Mouse (Mus musculus) limb, embryonic 14.5 days (tissue): ENCODE results near the gene Gfer. TPM values are rescaled to one million over a fixed set of nuclear protein-coding genes. Genes with fewer than 3 reads are reported as not detected.
"Not testable (repeated sequence)": the region's sequence is repeated elsewhere in the genome, so short reads cannot be mapped to it uniquely, and the experiment has no call there.

Experiments used
- ATAC-seq: fragments of 200-750 bp; cut with Nextera tagmentation; 2 replicates; pipeline ENCODE4 v1.8.0; 2017; ENCODE audit warnings: low read depth, moderate number of reproducible peaks, moderate TSS enrichment; ENCODE audit not compliant: low FRiP score
- DNase-seq: peaks from one replicate; pipeline ENCODE4 v3.0.0-alpha.2; 2015; ENCODE audit warnings: low spot score
- H3K27ac ChIP-seq: fragments of 300-500 bp; sonication (generic); replicated peaks from 2 replicates; pipeline ENCODE4 v1.5.1; 2014; ENCODE audit warnings: low read depth, mild to moderate bottlenecking, low read length, moderate library complexity, mixed read lengths
- H3K27me3 ChIP-seq: fragments of 300-500 bp; sonication (generic); 2 replicates; pipeline ENCODE4 v1.6.1; 2014; ENCODE audit warnings: low read length, mixed read lengths; ENCODE audit not compliant: control insufficient read depth, insufficient read depth
- H3K36me3 ChIP-seq: fragments of 300-500 bp; sonication (generic); 2 replicates; pipeline ENCODE4 v1.6.1; 2014; ENCODE audit warnings: mild to moderate bottlenecking, low read length, moderate library complexity, mixed read lengths; ENCODE audit not compliant: control insufficient read depth, insufficient read depth
- H3K4me1 ChIP-seq: fragments of 300-500 bp; sonication (generic); 2 replicates; pipeline ENCODE4 v1.6.1; 2014; ENCODE audit warnings: antibody characterized with exemption, low read length, mixed read lengths; ENCODE audit not compliant: control insufficient read depth, insufficient read depth
- H3K4me2 ChIP-seq: fragments of 300-500 bp; sonication (generic); replicated peaks from 2 replicates; pipeline ENCODE4 v1.6.1; 2014; ENCODE audit warnings: low read depth, mild to moderate bottlenecking, low read length, moderate library complexity; ENCODE audit not compliant: severe bottlenecking
- H3K4me3 ChIP-seq: fragments of 300-500 bp; sonication (generic); replicated peaks from 2 replicates; pipeline ENCODE4 v1.5.1; 2014; ENCODE audit warnings: low read length
- H3K9ac ChIP-seq: fragments of 300-500 bp; sonication (generic); 2 replicates; pipeline ENCODE4 v1.6.1; 2014; ENCODE audit warnings: mild to moderate bottlenecking, low read depth, low read length, moderate library complexity; ENCODE audit not compliant: severe bottlenecking
- H3K9me3 ChIP-seq: fragments of 300-500 bp; sonication (generic); 2 replicates; pipeline ENCODE4 v1.6.1; 2016; ENCODE audit warnings: low read length; ENCODE audit not compliant: control insufficient read depth
- POLR2A ChIP-seq: fragments of 200-500 bp; IDR thresholded peaks from 2 replicates; pipeline ENCODE4 v1.8.0; 2012; ENCODE audit warnings: inconsistent platforms, mild to moderate bottlenecking, moderate library complexity, borderline replicate concordance; ENCODE audit not compliant: insufficient read depth, insufficient read length; ENCODE audit errors: extremely low read depth
- WGBS: fragments of 180-500 bp; shearing (Covaris S2); extraction: QIAGEN DNeasy Blood & Tissue Kit; methylation state at CpG from one replicate; pipeline ENCODE4 v1.1.7; 2014; 5-methylcytosine and 5-hydroxymethylcytosine counted together
- polyA plus RNA-seq, 2 experiments: library from polyadenylated mRNA; depleted of rRNA in 1 of 2; stranded (reverse) in 1 of 2; unstranded in 1 of 2; fragments of >200 nt; fragmentation: Nextera tagmentation in 1 of 2; extraction: Ambion mirVana in 1 of 2; gene quantifications; 2 replicates each; pipeline versions ENCODE4 v1.2.1 to v1.2.3; 2012 to 2014

Gene Gfer
- polyA plus RNA-seq, 2 experiments, result 34.2 to 38.6 TPM

DNA sequence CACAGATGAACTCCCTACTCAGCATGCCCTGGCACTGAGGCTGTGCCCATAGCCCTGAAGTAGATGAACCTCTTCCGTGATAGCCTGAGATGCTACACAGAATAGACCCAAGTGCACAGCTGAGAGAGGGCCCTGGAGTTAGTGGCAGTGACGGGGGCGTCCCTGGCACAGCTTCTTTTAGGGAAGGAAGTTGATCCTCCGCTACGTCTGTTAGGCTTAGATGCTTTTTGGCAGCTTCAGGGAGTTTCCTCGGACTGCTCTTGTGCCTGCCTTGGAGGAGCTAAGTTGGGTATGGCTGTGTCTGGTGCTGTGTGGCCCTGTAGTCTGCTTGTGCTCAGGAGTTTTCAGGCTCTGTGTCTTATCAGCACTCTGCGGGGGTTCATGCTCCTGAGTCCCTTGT is 21.7 kb downstream of the Gfer start:
- Histone ChIP-seq H3K4me3 (no peak overlapping the region), H3K9ac (no peak overlapping the region), H3K4me2 (no peak overlapping the region), H3K27ac (no peak overlapping the region), H3K36me3 (peaks cover 28% of the 10 kb centered on the region), H3K9me3 (no peaks in the 10 kb centered on the region), H3K4me1 (peaks cover 21% of the 10 kb centered on the region), H3K27me3 (no peaks in the 10 kb centered on the region)
- 85% methylated on average over 7 of the region's 7 CpGs for WGBS
- ATAC-seq (no peak), DNase-seq (no peak)
- no peak for TF ChIP-seq POLR2A

DNA sequence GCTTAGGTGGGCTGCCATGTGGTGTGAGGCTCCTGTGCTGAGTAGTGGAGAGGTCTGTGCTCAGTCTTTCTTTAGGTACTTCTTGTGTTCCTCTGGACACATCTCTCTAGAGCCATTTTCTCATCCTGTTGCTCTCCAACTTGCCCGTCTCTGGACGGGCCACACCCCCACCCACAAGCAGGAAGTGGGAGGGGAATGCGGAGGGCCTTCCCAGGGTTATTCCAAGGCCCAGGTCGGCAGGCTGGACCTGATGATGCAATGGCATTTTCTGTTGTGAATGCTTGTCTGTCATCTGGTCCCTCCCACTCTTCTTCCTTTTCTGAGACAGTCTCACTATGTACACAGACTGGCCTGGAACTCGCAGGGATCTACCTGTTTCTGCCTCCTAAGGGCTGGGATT is 23.8 kb downstream of the Gfer start:
- peak overlapping the region; percentile 28; the same call in 1 of the 2 replicates for H3K9ac ChIP-seq
- no peaks in the 10 kb centered on the region for H3K9me3 ChIP-seq
- no peak for TF ChIP-seq POLR2A
- WGBS, result 23% methylated on average over 5 of the region's 5 CpGs
- DNase-seq, result no peak
- H3K4me3 ChIP-seq, result no peak overlapping the region
- peak overlapping the region; percentile 16 for H3K4me2 ChIP-seq
- no peak for ATAC-seq
- no peak overlapping the region for H3K27ac ChIP-seq
- H3K27me3 ChIP-seq, result no peaks in the 10 kb centered on the region
- peaks cover 26% of the 10 kb centered on the region for H3K4me1 ChIP-seq
- peaks cover 7% of the 10 kb centered on the region for H3K36me3 ChIP-seq

DNA sequence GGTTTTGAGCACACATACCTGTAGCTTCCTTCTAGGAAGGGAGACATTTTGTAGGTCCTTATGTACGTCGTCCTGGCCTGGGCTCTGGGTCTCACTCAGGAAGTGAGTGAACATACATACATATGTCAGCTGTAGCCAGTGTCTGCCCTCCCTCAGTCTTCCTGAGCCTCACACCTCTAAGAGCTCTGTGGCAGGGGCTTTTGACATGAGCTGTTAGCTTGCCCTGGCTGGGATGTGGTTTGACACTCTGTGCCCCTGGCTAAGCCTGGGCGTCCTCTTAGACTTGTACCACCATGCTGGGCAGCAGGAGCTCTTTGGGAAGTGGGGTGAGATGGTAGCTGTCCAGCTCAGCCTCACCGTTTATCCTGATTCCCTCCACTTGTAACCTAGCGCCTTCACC is 24.6 kb downstream of the Gfer start:
- H3K9ac ChIP-seq, result peak overlapping the region; percentile 93; the same call in 1 of the 2 replicates
- no peak overlapping the region for H3K27ac ChIP-seq
- ATAC-seq (no peak), DNase-seq (no peak)
- H3K4me3 ChIP-seq, result 0 out of 2 replicates have a peak overlapping the region, but pooled peaks have one; percentile 94
- H3K4me2 ChIP-seq, result peak overlapping the region; percentile 77; the same call in 1 of the 2 replicates
- H3K4me1 ChIP-seq, result peaks cover 26% of the 10 kb centered on the region
- H3K9me3 ChIP-seq, result no peaks in the 10 kb centered on the region
- no peaks in the 10 kb centered on the region for H3K27me3 ChIP-seq
- 61% methylated on average over 5 of the region's 5 CpGs for WGBS
- no peaks in the 10 kb centered on the region for H3K36me3 ChIP-seq
- no peak for TF ChIP-seq POLR2A

DNA sequence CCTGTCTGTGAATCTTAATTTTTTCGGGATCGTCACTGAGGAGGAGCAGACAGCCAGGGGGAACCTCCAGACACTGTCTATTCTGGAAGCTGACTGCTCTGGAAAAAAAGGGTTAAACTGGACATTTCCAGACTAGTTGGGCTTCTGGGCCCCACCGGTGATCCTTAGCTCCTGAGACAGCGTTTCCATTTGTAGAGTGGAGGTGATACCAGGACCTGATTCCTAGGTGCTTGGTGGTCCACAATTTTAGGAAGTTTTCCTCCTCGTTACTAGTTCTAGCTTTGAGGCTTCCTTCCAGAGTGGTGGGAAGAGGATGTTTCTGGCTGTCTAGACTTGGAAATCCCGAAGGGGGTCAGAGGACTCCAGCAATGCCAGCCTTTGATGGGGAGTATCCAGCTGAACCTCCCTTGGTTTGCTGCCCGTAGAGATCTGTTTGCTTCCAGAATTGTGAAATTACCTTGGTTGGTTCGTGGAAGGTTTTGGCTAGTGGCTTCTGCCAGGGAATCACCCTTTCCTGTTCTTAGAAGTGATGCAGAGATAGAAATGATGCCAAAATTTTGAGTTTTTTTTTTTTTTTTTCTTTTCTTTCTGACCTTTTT is 25.6 kb downstream of the Gfer start:
- H3K9me3 ChIP-seq, result no peaks in the 10 kb centered on the region
- peak overlapping the region; percentile 67; the same call in 1 of the 2 replicates for H3K27ac ChIP-seq
- TF ChIP-seq POLR2A, result no peak
- peak overlapping the region; percentile 93 for H3K9ac ChIP-seq
- WGBS, result 8% methylated on average over 8 of the region's 8 CpGs
- peak overlapping the region; percentile 94 for H3K4me3 ChIP-seq
- DNase-seq (no peak), ATAC-seq (no peak)
- H3K36me3 ChIP-seq, result no peaks in the 10 kb centered on the region
- H3K4me2 ChIP-seq, result peak overlapping the region; percentile 77
- peaks cover 26% of the 10 kb centered on the region for H3K4me1 ChIP-seq
- no peaks in the 10 kb centered on the region for H3K27me3 ChIP-seq

DNA sequence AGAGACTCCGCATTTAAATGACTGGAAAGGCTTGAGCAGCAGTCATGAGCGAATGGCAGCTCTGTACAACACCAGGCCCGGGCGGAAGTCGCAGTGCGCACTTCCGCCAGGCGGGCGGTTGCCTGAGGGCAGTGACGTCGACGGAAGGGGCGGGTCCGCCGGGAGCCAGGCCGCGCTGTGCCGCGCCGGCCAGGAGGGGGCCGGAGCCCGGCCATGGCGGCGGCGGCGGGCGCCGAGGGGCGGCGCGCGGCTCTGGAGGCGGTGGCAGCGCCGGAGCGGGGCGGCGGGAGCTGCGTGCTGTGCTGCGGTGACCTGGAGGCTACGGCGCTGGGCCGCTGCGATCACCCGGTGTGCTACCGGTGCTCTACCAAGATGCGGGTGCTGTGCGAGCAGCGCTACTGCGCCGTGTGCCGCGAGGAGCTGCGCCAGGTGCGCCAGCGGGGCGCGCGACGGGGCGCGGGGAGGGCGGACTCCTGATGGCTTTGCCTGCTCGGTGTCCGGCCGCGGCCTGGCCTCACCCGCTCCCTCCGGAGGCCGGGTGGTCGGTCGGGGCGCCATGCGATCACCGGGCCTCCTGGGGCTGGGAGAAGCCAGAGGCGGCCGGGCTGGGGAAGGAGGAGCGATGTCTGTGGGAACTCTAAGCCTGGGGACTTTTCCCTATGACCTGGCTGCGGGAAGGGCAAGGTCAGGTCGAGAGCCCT is 26.3 kb downstream of the Gfer start, which contains the start of gene Zfp598:
TSS of gene Zfp598 (plus strand) at position 143 of the 701 bp plus-strand sequence.
- DNase-seq, result peak; percentile 92
- no peaks in the 10 kb centered on the region for H3K27me3 ChIP-seq
- H3K4me1 ChIP-seq, result peaks cover 26% of the 10 kb centered on the region
- H3K9ac ChIP-seq, result peak within 1 kb of the TSS; percentile 93
- peak within 1 kb of the TSS; percentile 94 for H3K4me3 ChIP-seq
- H3K4me2 ChIP-seq, result peak within 1 kb of the TSS; percentile 77
- 0 out of 2 replicates have a peak, but pooled peaks have one; percentile 15 for TF ChIP-seq POLR2A
- no peaks in the 10 kb centered on the region for H3K9me3 ChIP-seq
- no peaks in the 10 kb centered on the region for H3K36me3 ChIP-seq
- ATAC-seq, result peak; percentile 99
- H3K27ac ChIP-seq, result peak within 1 kb of the TSS; percentile 67
- WGBS, result under 1% methylated on average over 46 of the region's 80 CpGs

DNA sequence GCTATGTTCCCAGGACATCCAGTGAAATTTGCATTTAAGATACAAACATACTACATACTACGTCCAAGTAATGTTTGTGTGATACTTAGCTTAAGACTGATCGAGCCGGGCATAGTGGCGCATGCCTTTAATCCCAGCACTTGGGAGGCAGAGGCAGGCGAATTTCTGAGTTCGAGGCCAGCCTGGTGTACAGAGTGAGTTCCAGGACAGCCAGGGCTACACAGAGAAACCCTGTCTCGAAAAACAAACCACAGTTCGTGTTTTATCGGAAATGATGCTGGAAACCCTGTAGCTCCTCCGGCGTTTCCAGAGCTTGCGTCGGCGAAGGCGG is 26.8 kb downstream of the Gfer start:
- not testable (repeated sequence) for H3K9me3 ChIP-seq, H3K27me3 ChIP-seq, H3K36me3 ChIP-seq, DNase-seq
- Histone ChIP-seq H3K9ac (peak overlapping the region; percentile 93), H3K4me1 (peaks cover 26% of the 10 kb centered on the region), H3K27ac (peak overlapping the region; percentile 67), H3K4me3 (peak overlapping the region; percentile 94), H3K4me2 (peak overlapping the region; percentile 57)
- WGBS, result 11% methylated on average over 15 of the region's 15 CpGs
- peak; percentile 10; the same call in 1 of the 2 replicates for ATAC-seq
